Comparison of ENCODE assay signal across 9 mouse cellular contexts in genomic region chr14:11775204-11775603, GRCm38 (mm10).
DNase-seq lines count a peak whose midpoint lies in the region; ATAC-seq and TF ChIP-seq lines count a peak whose summit lies in the region.
"Had no signal": no experiment of that assay in that cellular context is flagged by ENCODE, and none has a peak within 500 bp of the region (broad histone marks: within the 10 kb centered on the region; RNA-seq: fewer than 3 reads in every experiment).

No protein-coding gene starts in this region.

- 0 out of 2 replicates have a peak overlapping the region, but pooled peaks have one; percentile 6 for H3K27ac ChIP-seq in ES-E14 (ENCODE audit: insufficient read depth, low read depth, low read length, poor library complexity, severe bottlenecking)
- peak overlapping the region; percentile 42; the same call in 1 of the 2 replicates for H3K27ac ChIP-seq in forebrain, embryonic 12.5 days

- 8% methylated on average over 11 of the region's 11 CpGs for WGBS in forebrain, embryonic 12.5 days

- H3K4me1 ChIP-seq in ES-E14 (ENCODE audit: control insufficient read depth in 2 of 2, insufficient read depth in 2 of 2, low read length in 2 of 2, poor library complexity in 1 of 2): peaks cover 5 to 14% of the 10 kb centered on the region in 2 experiments; a peak in 3 of 4 replicates
- peaks cover 30% of the 10 kb centered on the region for H3K4me1 ChIP-seq in forebrain, embryonic 12.5 days

- in situ Hi-C loops in ES-E14 (cut with MboI; ENCODE audit: low sequenced_read_pairs in 2 of 2, unreplicated experiment in 2 of 2): no loop called here

- no peaks in the 10 kb centered on the region for H3K9me3 ChIP-seq in ES-E14 (ENCODE audit: control insufficient read depth, insufficient read depth, low read depth, low read length)
- H3K9me3 ChIP-seq in forebrain, embryonic 12.5 days: no peaks in the 10 kb centered on the region

- no peak for DNase-seq in ES-E14 (ENCODE audit: low read depth, low spot score)
- peak; percentile 72 for DNase-seq in brain, adult 2 months (ENCODE audit: low read depth, low spot score)
- peak; percentile 29 to 35 for DNase-seq in heart, postnatal 14 days
- DNase-seq in layer of hippocampus, postnatal 10 days (ENCODE audit: low spot score in 2 of 2): peak; percentile 19 to 32
- DNase-seq in lung, postnatal 36 days: peak; percentile 82
- peak; percentile 6 for DNase-seq in urinary bladder, postnatal 25 days (ENCODE audit: low spot score)
- no peak for DNase-seq in right cerebral cortex, postnatal 36 days (ENCODE audit: low spot score in 2 of 2)

- intact Hi-C loops in heart, postnatal 14 days (cut with DNase I): no loop called here

- ATAC-seq in forebrain, embryonic 12.5 days (ENCODE audit: low FRiP score): 0 out of 2 replicates have a peak, but pooled peaks have one; percentile 51
- ATAC-seq: Patski had no signal

- H3K36me3 ChIP-seq in ES-E14 (ENCODE audit: control insufficient read depth, insufficient read depth, low read length, poor library complexity, severe bottlenecking): no peaks in the 10 kb centered on the region
- H3K36me3 ChIP-seq in forebrain, embryonic 12.5 days (replicated peaks): no peaks in the 10 kb centered on the region

- H3K4me3 ChIP-seq in ES-E14 (ENCODE audit: insufficient read depth in 1 of 2, low read depth in 1 of 2, low read length in 2 of 2, poor library complexity in 1 of 2, severe bottlenecking in 1 of 2): peak overlapping the region in 1 of 2 experiments; percentile 24; a peak in 1 of 4 replicates
- no peak overlapping the region for H3K4me3 ChIP-seq in forebrain, embryonic 12.5 days (replicated peaks)

- no peaks in the 10 kb centered on the region; the same call in 1 of the 2 replicates for H3K27me3 ChIP-seq in forebrain, embryonic 12.5 days
- H3K27me3 ChIP-seq: Patski had no signal

- H3K4me2 ChIP-seq in forebrain, embryonic 12.5 days: peak overlapping the region; percentile 13

- H3K9ac ChIP-seq in ES-E14 (ENCODE audit: insufficient read depth, low read depth, low read length, poor library complexity, severe bottlenecking): no peak overlapping the region
- H3K9ac ChIP-seq in forebrain, embryonic 12.5 days: no peak overlapping the region

TF ChIP-seq in ES-E14, 5 proteins besides CTCF, POLR2A, EP300 and RAD21:
- TF ChIP-seq CHD2 (IDR thresholded peaks at IDR 0.05; ENCODE audit: low read depth, low read length) (no peak), MAFK (IDR thresholded peaks at IDR 0.05; ENCODE audit: insufficient read depth, low read depth, low read length) (no peak), HCFC1 (IDR thresholded peaks at IDR 0.05; ENCODE audit: borderline replicate concordance, insufficient read depth, low read length) (no peak), ZNF384 (IDR thresholded peaks at IDR 0.05; ENCODE audit: low read depth, low read length) (no peak), ZC3H11A (IDR thresholded peaks at IDR 0.05; ENCODE audit: borderline replicate concordance, low read depth, low read length) (no peak)

Comparison
In these comparisons a context has a peak if more than half of its experiments do, and no peak if none do; other contexts are left out.
1. DNase-seq: peak in brain, adult 2 months (single experiment), heart, postnatal 14 days (2 of 2), layer of hippocampus, postnatal 10 days (2 of 2), lung, postnatal 36 days (single experiment) and urinary bladder, postnatal 25 days (single experiment); none in ES-E14 (single experiment) and right cerebral cortex, postnatal 36 days (0 of 2).